Mouse (Mus musculus) left cerebral cortex, postnatal 36 days (tissue): Measurements from ENCODE around the gene Flt1. TPM values are rescaled to one million over a fixed set of nuclear protein-coding genes. Genes with fewer than 3 reads are reported as not detected.

Experiments used
- total RNA-seq, 2 experiments: library from RNA; stranded (reverse); gene quantifications; 2 replicates each; pipeline ENCODE4 v1.2.3; 2021

Gene Flt1
- total RNA-seq, 2 experiments from 2014 or later: 30.5 to 41.9 TPM

Other genes starting within 250 kb of the Flt1 start
- 100 to 1,000 TPM; 159 to 195 TPM for gene Pomp, start 134.4 kb upstream of the Flt1 start, total RNA-seq
- 1 to 10 TPM; 7.4 to 7.6 TPM for gene Slc46a3, start 168.8 kb upstream of the Flt1 start, total RNA-seq
- gene Mtus2, start 231.3 kb upstream of the Flt1 start, total RNA-seq: 10 to 100 TPM; 39.9 to 41.4 TPM